Mouse (Mus musculus) ovary, adult 18-20 months (tissue): ENCODE results near the gene Gm17660.
"Not testable (repeated sequence)": the region's sequence is repeated elsewhere in the genome, so short reads cannot be mapped to it uniquely, and the experiment has no call there.

Source experiments
- DNase-seq: peaks from one replicate; pipeline ENCODE4 v3.0.0; 2022; ENCODE audit warnings: low spot score, mixed read lengths

Gm17660 gene

GRCm38 (mm10) chr5:104039154-104039932 is 38.1 kb downstream of the Gm17660 start:
- DNase-seq = no peak

GRCm38 (mm10) chr5:104036686-104037085 is 40.7 kb downstream of the Gm17660 start:
- no peak for DNase-seq

- no peak for DNase-seq
Observed at GRCm38 (mm10) chr5:104035824-104036223, 41.6 kb downstream of the Gm17660 start.

GRCm38 (mm10) chr5:104035066-104035465 is 42.3 kb downstream of the Gm17660 start:
- no peak for DNase-seq

GRCm38 (mm10) chr5:104032434-104033097 is 44.8 kb downstream of the Gm17660 start:
- no peak for DNase-seq

GRCm38 (mm10) chr5:104025245-104025854 is 52.1 kb downstream of the Gm17660 start:
- DNase-seq = no peak

GRCm38 (mm10) chr5:104024762-104025161 is 52.6 kb downstream of the Gm17660 start:
- DNase-seq = no peak

- not testable (repeated sequence) for DNase-seq
Observed at GRCm38 (mm10) chr5:104024193-104024592, 53.2 kb downstream of the Gm17660 start.

- DNase-seq = no peak
Observed at GRCm38 (mm10) chr5:104023289-104024020, 54.0 kb downstream of the Gm17660 start.

- no peak for DNase-seq
Observed at GRCm38 (mm10) chr5:104022558-104022957, 54.9 kb downstream of the Gm17660 start.

- peak; percentile 91 for DNase-seq
Observed at GRCm38 (mm10) chr5:104021597-104022378, 55.6 kb downstream of the Gm17660 start, which contains the start of gene Hsd17b11. Hsd17b11 (minus strand) TSS chr5:104021919.
